Mouse (Mus musculus) skeletal muscle tissue, postnatal 0 days (tissue): ENCODE measurements around the gene Man2b1. TPM values are rescaled to one million over a fixed set of nuclear protein-coding genes. Genes with fewer than 3 reads are reported as not detected.

Experiments used
- microRNA-seq, 2 experiments: library from miRNA; unstranded; fragments of <30 nt; microRNA quantifications; one replicate each; pipeline ENCODE4; 2016
- polyA plus RNA-seq: library from polyadenylated mRNA; unstranded; fragments of >200 nt; fragmentation: Nextera tagmentation; extraction: Ambion mirVana; gene quantifications from 2 replicates; pipeline ENCODE4 v1.2.1, GENCODE M21; 2015

Gene Man2b1
- 16.2 and 20.6 TPM in 2 replicates for polyA plus RNA-seq

DNA sequence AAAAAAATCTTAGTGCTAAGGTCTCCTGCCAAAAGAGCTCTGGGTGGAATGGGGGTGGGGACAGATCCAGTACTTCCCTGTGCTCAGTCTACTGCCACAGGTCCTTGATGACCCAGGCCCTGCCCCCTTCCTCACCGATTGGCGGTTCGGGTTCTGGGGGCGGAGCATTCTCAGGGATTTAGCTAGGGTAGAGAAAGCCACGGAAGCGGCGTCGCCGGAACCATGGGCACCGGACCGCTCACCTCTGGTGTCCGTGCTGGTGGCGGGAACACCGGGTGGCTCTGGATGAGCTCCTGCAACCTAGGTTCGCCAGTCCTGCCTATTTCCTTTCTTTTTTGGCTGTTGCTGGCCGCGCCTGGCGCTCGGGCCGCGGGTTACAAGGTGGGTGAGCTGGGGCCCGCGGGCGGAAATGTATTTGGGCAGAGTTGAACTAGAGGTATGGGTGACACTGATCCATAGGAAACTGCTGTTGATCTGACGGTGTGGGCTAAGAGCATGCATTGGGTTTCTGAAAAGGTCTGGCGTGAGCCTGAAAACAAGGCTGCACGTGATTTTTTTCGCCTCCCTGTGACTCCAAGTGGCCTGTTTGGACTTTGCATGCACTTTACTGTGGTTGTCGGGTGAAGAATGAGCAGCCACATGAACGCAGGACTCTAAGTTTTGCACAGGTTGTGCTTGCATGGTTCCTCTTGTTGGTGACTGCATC lies at the start of gene Man2b1:
Man2b1 (plus strand) TSS at position 163 of the 706 bp plus-strand sequence.

DNA sequence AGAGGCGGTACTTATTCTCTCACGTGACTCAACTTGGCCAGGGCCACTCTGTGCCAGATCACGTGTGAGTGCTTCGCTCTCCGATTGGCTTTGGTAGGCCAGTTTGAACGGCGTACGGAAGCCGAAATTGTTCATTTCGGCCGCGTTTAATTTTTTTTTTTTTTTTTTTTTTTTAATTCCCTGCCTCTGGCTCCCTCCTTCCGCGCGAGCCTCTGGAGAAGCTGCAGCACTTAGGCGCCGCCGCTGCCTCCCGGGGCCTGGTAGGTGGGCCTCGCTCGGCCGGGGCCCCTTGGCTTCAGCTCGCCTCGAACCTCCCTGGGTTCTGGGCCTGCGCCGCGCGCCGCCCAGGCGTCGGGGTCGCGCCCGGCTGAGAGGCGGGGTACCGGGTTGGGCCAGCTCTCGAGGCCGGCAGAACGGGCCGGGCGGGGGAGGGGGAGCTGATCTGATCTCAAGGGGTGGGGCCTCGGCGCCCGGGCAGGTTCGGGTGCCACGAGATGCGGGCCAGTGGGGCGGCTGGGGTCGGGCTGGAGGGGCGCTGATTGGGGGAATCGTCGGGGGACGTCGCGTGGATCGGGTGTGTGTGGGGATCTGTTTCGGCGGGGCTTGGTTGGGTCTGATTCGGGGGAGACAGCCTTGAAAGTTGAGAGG lies 46.2 kb upstream of the Man2b1 start, which contains the start of gene Tnpo2:
Tnpo2 (plus strand) TSS at position 198 of the 648 bp plus-strand sequence.

DNA sequence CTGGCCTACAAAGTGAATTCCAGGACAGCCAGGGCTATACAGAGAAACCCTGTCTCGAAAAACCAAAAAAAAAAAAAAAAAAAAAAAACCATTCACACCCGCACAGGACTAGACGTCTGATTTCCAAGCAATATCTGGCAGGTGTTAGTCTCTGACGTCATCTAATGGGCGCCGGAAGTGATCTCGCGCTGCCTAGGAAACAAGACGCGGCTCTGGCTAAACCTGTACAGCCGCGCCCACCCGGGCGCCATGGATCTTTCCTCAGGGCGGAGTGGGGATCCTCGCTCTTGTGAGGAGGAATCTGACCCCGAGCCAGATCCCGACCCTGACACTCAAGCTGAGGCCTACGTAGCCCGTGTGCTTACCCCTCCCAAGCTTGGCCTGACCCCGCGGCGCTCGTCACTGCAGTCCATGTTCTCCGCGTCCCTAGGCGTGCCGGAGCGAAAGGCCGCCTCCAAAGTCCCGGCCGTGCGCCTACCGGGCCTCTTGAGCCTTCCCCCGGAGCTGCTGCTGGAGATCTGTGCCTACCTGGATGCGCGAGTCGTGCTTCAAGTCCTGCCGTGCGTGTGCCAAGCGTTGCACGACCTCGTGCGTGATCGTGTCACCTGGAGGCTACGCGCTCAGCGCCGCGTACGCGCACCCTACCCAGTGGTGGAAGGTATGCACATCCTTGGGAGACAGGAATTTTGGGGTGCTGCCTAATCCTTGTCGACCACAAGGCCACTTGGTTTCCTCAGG lies 23.0 kb upstream of the Man2b1 start, which contains the start of gene Fbxw9:
Fbxw9 (plus strand) TSS at position 177 of the 738 bp plus-strand sequence.

DNA sequence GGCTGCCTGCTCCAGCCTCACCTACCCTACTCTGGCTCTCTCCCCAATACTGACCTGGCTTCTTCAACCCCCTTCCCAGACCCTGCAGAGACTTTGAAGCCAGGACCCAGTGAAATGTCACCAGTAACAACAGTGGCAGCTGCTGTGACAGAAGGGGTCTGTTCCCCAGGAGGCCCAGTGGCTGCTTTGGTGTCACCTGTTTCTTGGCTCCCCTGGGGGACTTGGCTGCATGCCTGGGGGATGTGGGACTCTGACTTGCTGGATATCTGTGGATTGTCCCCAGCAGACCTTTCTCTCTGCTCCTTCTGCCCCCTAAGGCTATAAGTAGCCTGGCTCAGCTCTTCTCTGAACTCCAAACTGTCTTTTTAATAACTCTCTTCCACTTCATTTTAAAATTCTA lies 15.1 kb upstream of the Man2b1 start, which contains the start of gene Gm5741:
Gm5741 (minus strand) TSS at position 1 of the 400 bp plus-strand sequence.

DNA sequence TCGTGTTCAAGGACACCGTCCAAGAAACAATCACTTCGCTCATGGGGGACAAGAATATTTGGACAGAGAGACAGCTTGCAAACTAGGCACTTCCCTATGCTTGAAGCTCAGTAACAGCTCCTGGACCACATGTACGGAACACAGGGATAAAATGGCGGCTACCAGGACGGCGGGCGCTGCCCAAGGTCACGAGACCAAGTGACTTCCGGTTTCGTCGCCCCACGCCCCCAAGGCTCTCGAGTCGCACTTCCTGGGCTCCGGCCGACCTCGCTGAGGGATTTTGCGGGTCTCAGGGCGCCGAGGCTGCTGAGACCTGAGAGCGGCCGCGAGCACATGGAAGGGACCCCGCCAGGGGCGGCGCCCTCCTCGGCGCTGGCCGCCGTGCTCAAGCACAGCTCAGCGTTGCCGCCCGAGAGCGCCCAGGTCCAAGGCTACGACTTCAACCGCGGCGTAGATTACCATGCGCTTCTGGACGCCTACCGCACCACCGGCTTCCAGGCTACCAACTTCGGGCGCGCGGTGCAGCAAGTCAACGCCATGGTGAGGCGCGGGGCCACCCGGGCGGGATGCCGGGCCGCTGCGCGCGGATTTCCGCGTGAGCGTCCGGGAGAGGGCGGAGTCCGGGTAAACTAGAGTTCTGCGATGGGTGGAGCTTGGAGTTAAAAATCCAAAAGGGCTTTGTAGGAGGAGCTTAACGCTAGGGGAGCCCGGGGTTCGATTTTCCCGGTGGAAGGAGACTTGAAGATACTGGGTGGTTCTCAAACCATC lies 11.4 kb upstream of the Man2b1 start, which contains the start of gene Dhps:
Dhps (plus strand) TSS at position 244 of the 768 bp plus-strand sequence.

DNA sequence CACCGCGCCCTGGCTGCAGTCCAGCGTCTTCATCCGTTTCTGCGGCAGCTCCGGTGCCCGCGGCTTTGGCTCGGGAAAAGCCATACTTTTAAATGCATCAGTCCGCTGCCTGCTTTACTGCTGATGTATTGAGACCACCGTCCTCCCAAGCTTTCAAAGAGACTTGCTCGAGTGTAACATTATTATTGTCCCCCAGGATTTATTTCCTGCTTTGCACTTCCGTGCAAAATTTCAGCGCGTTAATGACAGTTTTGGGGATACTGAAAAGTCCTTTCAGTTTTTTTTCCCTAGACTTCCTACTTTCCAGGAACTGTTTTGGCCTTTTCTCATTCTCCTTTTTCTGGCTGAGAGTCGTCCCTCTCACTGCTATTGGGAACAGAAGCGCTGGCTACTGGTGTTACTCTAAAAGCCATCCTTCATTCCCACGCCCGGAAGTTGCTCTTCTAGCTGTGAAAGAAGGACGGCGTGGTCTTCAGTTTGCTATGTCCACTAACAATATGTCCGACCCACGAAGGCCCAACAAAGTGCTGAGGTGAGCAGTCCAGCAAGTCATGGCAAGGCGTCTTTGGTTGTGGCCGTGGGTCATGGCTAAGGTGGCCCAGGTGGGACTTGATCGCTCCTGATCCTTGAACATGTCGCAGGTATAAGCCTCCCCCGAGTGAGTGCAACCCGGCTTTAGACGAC lies 2.4 kb upstream of the Man2b1 start, which contains the start of gene Wdr83os:
Wdr83os (plus strand) TSS at position 209 of the 684 bp plus-strand sequence.

DNA sequence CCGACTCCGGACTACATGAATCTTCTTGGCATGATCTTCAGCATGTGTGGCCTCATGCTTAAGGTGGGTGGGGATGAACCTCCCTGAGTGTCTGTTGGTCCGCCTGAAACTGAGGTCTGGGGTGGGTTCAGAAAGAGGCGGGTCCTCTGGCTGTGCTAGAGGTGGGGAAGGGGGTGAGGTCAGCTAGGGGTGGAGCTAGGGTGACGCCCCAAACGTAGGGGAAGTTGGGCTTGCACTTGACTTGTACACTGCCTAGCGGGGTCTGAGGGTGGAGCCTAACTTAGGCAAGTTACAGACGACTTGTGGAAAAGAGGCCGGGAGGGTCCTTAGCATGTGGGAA lies 1.9 kb upstream of the Man2b1 start, which contains the start of gene Wdr83:
Wdr83 (minus strand) TSS at position 91 of the 340 bp plus-strand sequence.

DNA sequence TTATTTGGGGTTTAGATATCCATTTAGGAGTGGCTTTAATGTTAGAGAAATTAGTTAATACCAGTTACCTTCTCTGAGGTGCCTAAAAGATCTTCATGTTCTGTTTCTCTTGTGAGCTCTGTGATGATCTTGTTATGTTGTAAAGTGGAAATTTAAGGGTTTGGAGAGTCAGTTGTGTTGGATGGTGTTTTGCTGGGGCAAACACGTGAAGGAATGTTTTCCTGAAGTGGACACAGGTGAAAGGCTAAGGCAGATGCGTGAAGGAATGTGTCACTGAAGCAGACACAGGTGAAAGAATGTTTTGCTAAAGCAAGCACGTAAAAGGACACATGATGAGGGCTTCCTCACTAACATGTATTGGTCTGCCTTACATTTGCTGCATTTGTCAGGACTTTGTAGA lies 39.9 kb downstream of the Man2b1 start, which contains the start of gene Zfp791:
Zfp791 (minus strand) TSS at position 101 of the 400 bp plus-strand sequence.

Small RNA genes within 50 kb of the gene (microRNA-seq; reads per million reads assigned to microRNA genes)
- 0 to 0.21 reads per million in 2 experiments for gene Gm23388
- gene Mir7070, result 0.85 to 2.0 reads per million in 2 experiments

Other genes with a start within 250 kb of the Man2b1 start
- gene Rad23a, start 242.6 kb upstream of the Man2b1 start, polyA plus RNA-seq, result 156 and 158 TPM in 2 replicates
- gene Calr, start 236.3 kb upstream of the Man2b1 start, polyA plus RNA-seq, result 182 and 260 TPM in 2 replicates
- gene Farsa, start 226.3 kb upstream of the Man2b1 start, polyA plus RNA-seq, result 37.7 and 40.9 TPM in 2 replicates
- gene Syce2, start 211.2 kb upstream of the Man2b1 start, polyA plus RNA-seq, result 11.9 and 16.7 TPM in 2 replicates
- 25.0 and 25.2 TPM in 2 replicates for gene Gcdh, start 189.3 kb upstream of the Man2b1 start, polyA plus RNA-seq
- 0.33 and 0.42 TPM in 2 replicates for gene Klf1, start 181.3 kb upstream of the Man2b1 start, polyA plus RNA-seq
- 6.7 and 7.6 TPM in 2 replicates for gene Dnase2a, start 174.7 kb upstream of the Man2b1 start, polyA plus RNA-seq
- gene Mast1, start 145.9 kb upstream of the Man2b1 start, polyA plus RNA-seq, result not detected in 2 replicates
- not detected in 2 replicates for gene Rtbdn, start 136.3 kb upstream of the Man2b1 start, polyA plus RNA-seq
- not detected in 2 replicates for gene Gm49661, start 113.8 kb upstream of the Man2b1 start, polyA plus RNA-seq
- gene Prdx2, start 113.7 kb upstream of the Man2b1 start, polyA plus RNA-seq, result 348 and 353 TPM in 2 replicates
- gene Rnaseh2a, start 113.5 kb upstream of the Man2b1 start, polyA plus RNA-seq, result 41.5 and 48.0 TPM in 2 replicates
- 11.2 and 16.5 TPM in 2 replicates for gene Junb, start 104.6 kb upstream of the Man2b1 start, polyA plus RNA-seq
- gene Hook2, start 92.7 kb upstream of the Man2b1 start, polyA plus RNA-seq, result 7.2 and 8.0 TPM in 2 replicates
- gene Best2, start 68.7 kb upstream of the Man2b1 start, polyA plus RNA-seq, result not detected in 2 replicates
- 57.5 and 68.3 TPM in 2 replicates for gene Asna1, start 58.0 kb upstream of the Man2b1 start, polyA plus RNA-seq
- 61.3 and 74.2 TPM in 2 replicates for gene Trir, start 56.4 kb upstream of the Man2b1 start, polyA plus RNA-seq
- gene Tnpo2, start 46.4 kb upstream of the Man2b1 start, polyA plus RNA-seq, result 11.4 and 12.6 TPM in 2 replicates
- 9.5 and 11.5 TPM in 2 replicates for gene Fbxw9, start 23.2 kb upstream of the Man2b1 start, polyA plus RNA-seq
- not detected in 2 replicates for gene Gm5741, start 15.3 kb upstream of the Man2b1 start, polyA plus RNA-seq
- gene Dhps, start 11.5 kb upstream of the Man2b1 start, polyA plus RNA-seq, result 24.6 and 32.1 TPM in 2 replicates
- 66.9 and 70.6 TPM in 2 replicates for gene Wdr83os, start 2.5 kb upstream of the Man2b1 start, polyA plus RNA-seq
- 24.8 and 28.0 TPM in 2 replicates for gene Wdr83, start 2.0 kb upstream of the Man2b1 start, polyA plus RNA-seq
- gene Zfp791, start 39.8 kb downstream of the Man2b1 start, polyA plus RNA-seq, result 0.56 and 0.58 TPM in 2 replicates
- gene Cks1brt, start 68.7 kb downstream of the Man2b1 start, polyA plus RNA-seq, result not detected in 2 replicates
- not detected in 2 replicates for gene Olfr371, start 142.7 kb downstream of the Man2b1 start, polyA plus RNA-seq
- gene Orc6, start 216.4 kb downstream of the Man2b1 start, polyA plus RNA-seq, result 30.1 and 31.3 TPM in 2 replicates
- 73.6 and 78.5 TPM in 2 replicates for gene Vps35, start 216.5 kb downstream of the Man2b1 start, polyA plus RNA-seq